Mouse (Mus musculus) adipocyte (in vitro differentiated cells): ENCODE data around the gene Slc12a5.

ENCODE experiments used
- DNase-seq: peaks from one replicate; pipeline ENCODE4 v3.0.0-alpha.2; 2016; ENCODE audit warnings: low spot score

The Slc12a5 gene

GRCm38 (mm10) chr2:164947930-164948329 is 12.7 kb upstream of the Slc12a5 start:
- no peak for DNase-seq

DNA sequence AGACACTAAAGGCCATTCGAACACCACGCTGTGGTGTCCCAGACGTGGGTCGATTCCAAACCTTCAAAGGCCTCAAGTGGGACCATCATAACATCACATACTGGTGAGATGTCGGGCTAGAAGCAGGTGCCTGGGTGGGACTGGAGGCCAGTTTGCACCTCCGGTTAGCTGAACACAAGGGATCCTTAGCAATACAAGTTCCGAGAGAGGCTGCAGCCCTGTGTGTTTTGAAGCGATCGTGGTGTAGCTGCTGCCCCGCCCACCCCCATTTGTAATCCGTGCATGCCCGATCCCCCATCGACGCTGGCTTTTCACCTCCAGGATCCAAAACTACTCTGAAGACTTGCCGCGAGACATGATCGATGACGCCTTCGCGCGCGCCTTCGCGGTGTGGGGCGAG is 11.6 kb upstream of the Slc12a5 start:
- DNase-seq: no peak

GRCm38 (mm10) chr2:164950501-164950900 is 10.1 kb upstream of the Slc12a5 start:
- no peak for DNase-seq

DNA sequence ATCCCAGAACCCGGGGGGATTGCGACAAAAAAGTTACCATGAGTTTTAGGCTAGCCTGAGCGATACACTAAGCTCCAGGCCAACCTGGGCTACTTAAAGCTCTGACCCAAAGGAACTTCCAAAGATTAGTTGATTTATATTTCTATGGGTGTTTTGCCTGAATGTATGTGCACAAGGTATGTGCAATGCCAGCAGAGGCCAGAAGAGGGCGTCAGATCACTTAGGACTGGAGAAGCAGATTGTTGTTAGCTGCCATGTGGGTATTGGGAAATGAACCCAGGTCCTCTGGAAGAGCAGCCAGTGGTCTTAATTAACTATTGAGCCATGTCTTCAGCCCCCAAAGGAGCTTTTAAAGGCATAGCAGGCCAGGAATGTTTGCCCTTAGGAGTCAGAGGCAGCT is 8.9 kb upstream of the Slc12a5 start:
- DNase-seq: no peak

DNA sequence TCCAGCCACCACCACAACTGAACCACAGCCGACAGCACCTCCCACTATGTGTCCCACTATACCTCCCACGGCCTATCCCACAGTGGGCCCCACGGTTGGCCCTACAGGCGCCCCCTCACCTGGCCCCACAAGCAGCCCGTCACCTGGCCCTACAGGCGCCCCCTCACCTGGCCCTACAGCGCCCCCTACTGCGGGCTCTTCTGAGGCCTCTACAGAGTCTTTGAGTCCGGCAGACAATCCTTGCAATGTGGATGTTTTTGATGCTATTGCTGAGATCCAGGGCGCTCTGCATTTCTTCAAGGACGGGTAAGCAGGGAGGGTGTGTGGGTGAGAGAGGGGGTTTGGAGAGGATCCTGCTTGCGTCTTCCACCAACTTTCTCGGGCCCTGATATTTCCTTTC is 8.2 kb upstream of the Slc12a5 start:
- DNase-seq: no peak

DNA sequence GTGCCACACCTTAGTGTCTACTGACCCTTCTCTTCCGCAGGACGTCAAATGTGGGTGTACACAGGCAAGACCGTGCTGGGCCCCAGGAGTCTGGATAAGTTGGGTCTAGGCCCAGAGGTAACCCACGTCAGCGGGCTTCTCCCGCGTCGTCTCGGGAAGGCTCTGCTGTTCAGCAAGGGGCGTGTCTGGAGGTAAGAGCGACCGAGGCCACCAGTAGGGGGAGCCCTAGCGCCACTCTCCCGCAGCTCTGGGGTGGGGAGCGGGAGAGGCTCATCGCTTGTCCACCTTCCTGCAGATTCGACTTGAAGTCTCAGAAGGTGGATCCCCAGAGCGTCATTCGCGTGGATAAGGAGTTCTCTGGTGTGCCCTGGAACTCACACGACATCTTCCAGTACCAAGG is 7.4 kb upstream of the Slc12a5 start:
- DNase-seq: no peak

- no peak for DNase-seq
These were observed 4.9 kb upstream of the Slc12a5 start for GRCm38 (mm10) chr2:164955725-164956124.

GRCm38 (mm10) chr2:164956195-164956594 is 4.4 kb upstream of the Slc12a5 start:
- no peak for DNase-seq

DNA sequence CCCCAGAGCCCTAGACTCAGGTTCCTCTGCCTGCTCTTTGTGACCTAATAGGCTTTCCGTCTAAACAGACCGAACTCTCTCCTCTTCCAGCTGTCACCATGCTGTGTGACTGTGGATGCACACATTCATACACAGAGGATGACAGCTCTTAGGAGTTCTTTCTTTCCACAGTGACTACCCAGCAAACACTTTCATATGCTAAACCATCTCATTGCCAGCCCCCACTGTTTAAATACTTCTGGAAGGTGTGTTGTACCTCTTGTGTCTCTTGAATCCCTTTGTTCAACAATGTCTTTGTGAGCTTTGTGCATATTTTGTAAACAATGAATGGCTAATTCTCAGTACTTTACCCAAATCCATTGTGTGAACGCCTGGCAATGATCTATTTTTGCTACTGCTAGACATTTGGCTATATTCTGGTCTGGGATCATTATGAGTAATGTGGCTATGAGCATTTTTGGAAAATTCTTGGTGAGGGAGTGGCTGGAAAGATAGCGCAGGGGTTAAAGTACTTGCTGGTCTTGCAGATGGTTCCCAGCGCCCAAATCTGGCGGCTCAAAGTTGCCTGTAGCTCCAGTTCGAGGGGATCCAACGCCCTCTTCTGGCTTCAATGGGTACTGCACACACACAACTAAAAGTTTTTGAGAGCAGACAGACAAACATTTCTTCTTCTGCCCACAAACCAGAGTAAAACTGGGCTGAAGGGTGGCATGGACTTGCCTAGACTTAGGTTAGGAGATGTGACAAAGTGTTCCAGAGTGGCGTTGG is 2.9 kb upstream of the Slc12a5 start:
- DNase-seq: no peak

DNA sequence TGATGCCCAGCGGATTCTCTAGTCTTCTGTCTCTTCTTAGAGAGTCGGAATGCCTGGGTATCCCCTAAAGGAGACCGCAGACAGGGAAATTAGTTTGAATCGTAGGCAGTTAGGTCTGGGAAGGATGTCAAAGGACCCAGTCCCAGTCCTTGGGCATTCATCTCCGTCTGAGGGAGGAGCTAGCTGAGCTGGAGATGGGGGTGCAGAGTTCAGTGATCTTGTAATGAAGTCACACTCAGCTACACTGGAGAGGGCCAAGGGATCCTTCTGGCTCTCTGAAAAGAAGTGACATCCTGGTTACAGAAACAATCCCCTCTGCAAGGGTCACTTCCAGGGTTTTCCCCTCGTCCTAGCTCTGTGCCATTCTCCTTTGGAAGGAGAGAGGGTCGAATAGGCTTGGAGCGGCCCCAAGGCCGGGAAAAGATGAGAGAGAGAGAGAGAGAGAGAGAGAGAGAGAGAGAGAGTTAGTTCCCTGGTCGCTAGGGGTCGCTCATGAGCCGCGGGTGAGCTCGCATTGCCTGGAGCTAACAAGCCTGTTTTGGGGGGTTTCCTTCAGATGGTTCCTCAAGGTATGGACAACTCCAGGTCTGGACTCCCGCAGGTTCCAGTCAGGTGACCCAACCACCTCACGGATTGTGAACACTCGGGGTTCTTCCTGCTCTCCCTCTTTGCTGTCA is 1.0 kb downstream of the Slc12a5 start:
- peak; percentile 54 for DNase-seq

DNA sequence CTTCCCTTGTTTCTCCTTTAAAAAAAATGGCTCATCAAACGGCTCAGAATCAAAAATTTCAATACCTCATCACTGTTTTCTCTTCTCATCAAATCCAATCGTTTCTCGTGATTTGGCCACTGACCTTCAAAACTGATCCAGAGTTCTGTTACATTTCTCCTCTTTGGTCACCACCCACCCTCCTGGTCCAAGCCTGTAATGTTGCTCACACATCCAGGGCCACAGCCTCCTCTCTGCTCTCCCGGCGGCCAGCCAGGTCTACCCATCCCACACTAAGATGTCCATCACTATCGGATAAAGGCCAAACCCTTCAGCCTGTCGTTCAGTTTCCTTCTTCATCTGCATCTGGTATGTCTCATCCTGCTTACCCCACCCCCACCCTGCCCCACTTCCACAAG is 1.6 kb downstream of the Slc12a5 start:
- no peak for DNase-seq

GRCm38 (mm10) chr2:164964242-164964894 is 3.8 kb downstream of the Slc12a5 start:
- no peak for DNase-seq

DNA sequence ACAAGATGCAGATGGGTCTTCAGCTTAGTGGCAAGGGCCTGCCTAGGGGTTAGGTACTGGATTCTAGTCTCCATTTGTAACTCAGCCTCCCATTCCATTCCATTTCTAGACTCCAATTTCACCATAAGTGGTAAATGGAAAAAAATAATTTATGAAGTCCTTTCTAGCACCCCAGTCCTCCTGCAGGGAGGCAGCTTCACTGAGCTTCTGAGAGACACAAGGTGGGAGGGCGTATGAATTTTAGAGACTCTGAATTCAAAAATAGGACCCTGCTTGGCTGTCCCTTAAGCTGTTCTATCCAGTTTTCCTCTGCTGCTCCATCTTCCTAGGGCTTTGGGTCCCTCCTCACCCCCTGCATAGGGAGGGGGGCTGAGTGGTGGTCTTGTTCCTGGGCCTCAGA is 4.4 kb downstream of the Slc12a5 start:
- DNase-seq: no peak

DNA sequence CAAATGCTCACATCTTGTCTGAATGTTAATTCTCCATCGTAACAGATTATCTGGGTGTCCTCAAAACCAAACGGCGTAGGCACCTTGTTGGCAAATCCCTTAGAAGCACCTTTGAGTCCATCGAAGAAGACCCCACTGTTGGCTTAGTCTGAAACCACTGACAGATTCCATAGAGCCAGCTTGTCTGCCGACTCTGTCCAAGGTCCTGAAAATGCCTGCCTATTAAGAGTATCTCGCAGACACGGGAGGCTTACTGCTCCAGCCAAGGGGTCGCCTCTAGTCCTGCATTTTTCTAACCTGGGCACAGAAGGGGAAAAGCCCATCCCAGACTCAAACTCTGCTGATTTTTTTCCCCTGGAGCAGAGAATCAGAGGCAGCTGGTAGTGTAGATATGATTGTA is 5.8 kb downstream of the Slc12a5 start:
- DNase-seq: peak; percentile 70

- DNase-seq: no peak
These were observed 6.6 kb downstream of the Slc12a5 start for GRCm38 (mm10) chr2:164967193-164967592.

GRCm38 (mm10) chr2:164967761-164968440 is 7.3 kb downstream of the Slc12a5 start:
- no peak for DNase-seq

GRCm38 (mm10) chr2:164968451-164968851 is 7.8 kb downstream of the Slc12a5 start:
- peak; percentile 20 for DNase-seq

DNA sequence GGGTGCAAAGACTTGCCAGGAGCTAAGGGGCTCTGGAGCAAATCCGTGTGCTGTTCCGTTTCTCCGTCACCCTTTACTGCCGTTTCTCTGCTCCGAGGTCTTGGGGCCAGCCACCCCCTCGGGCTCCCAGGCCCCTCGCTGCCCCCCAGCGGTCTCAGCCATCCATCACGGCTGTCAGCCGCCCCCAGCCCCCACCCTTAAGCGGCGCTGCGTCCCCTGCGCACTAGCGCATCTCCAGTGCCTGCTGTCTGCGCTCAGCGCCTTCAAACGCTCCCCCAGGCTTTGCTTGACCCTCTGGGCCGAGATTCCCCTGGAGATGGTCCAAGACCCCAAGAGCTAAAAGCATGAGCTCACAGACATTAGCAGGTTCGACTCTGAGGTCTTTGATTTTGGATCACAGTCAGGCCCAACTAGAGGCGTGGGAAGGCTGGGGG is 8.8 kb downstream of the Slc12a5 start:
- DNase-seq: no peak

GRCm38 (mm10) chr2:164970631-164971196 is 10.1 kb downstream of the Slc12a5 start:
- DNase-seq: no peak

- DNase-seq: peak; percentile 33
These were observed 12.0 kb downstream of the Slc12a5 start for GRCm38 (mm10) chr2:164972646-164973045.

DNA sequence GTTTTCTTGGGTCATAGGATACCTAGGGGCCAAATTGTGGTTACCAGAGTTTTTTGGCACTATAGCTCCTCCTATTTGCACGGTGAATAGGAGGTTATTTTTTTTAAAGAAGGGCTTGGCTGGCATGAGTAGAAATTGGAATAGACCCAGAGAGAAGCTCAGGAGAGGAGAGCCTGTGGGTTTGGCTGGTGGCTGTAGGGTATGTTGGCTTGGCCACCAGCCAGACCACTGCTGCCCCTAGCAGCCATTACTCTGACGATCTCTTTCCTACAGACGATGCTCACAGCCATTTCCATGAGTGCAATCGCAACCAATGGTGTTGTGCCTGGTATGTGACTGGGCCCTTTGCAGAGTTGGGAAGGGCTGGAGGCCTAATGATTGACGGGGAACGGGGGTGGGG is 15.0 kb downstream of the Slc12a5 start:
- no peak for DNase-seq

DNA sequence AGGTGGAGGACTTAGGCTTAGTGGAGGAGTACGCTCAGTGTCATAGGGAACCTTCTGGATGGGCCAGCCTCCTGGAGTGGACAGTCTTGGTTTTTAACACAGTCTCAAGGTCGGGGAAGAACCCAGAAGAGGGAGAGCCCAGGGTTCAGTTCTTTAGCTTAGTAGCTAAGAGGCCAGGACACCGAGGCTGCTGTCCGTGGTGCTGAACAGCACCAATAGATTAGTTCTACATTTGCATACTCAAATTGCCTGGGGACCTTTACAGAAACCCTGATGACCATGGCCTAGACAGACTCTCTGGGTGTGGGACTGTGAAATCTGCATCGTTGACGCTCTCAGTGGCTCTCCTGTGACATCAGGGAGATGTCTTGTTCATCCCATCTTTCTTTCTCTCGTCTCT is 19.1 kb downstream of the Slc12a5 start:
- peak; percentile 74 for DNase-seq
